Mouse (Mus musculus) liver, embryonic 14.5 days (tissue): ENCODE measurements at regions not wholly inside any gene's neighbourhood (a gene's known extent, or its start where the extent isn't known, plus 50 kb on each side); places are given as distances from the start of the nearest gene placed in this dataset.

Experiments used
- CTCF ChIP-seq: IDR thresholded peaks from 2 replicates; pipeline ENCODE4 v1.5.1; 2016; ENCODE audit warnings: antibody characterized with exemption, low read depth, control low read depth
- EP300 ChIP-seq: IDR thresholded peaks from 2 replicates; pipeline ENCODE4 v1.6.1; 2016; ENCODE audit warnings: antibody characterized with exemption, low read depth

GRCm38 (mm10) chr17:82929511-82929910 lies 285.6 kb upstream of the Pkdcc start:
- TF ChIP-seq CTCF (no peak), EP300 (no peak)
